Mouse (Mus musculus) ES-Bruce4 (cell line): Measurements from ENCODE around the gene Tmem131l.

ENCODE experiments used
- CTCF ChIP-seq: IDR thresholded peaks from one replicate; pipeline ENCODE4 v1.8.1; 2011; ENCODE audit warnings: low read depth, low read length
- POLR2A ChIP-seq: IDR thresholded peaks from one replicate; pipeline ENCODE4 v1.8.1; 2011; ENCODE audit warnings: low read length; ENCODE audit not compliant: insufficient read depth

GRCm38 (mm10) chr3:83973339-83973738 is 66.6 kb downstream of the Tmem131l start:
- TF ChIP-seq CTCF (no peak), POLR2A (no peak)
